Mouse (Mus musculus) liver (tissue): ENCODE data around the gene Fam126a.
"Not testable (repeated sequence)": the region's sequence is repeated elsewhere in the genome, so short reads cannot be mapped to it uniquely, and the experiment has no call there.

Source experiments
- DNase-seq: peaks from one replicate; pipeline ENCODE4 v3.0.0-alpha.2; 2020; ENCODE audit warnings: mixed read lengths

Fam126a gene

DNA sequence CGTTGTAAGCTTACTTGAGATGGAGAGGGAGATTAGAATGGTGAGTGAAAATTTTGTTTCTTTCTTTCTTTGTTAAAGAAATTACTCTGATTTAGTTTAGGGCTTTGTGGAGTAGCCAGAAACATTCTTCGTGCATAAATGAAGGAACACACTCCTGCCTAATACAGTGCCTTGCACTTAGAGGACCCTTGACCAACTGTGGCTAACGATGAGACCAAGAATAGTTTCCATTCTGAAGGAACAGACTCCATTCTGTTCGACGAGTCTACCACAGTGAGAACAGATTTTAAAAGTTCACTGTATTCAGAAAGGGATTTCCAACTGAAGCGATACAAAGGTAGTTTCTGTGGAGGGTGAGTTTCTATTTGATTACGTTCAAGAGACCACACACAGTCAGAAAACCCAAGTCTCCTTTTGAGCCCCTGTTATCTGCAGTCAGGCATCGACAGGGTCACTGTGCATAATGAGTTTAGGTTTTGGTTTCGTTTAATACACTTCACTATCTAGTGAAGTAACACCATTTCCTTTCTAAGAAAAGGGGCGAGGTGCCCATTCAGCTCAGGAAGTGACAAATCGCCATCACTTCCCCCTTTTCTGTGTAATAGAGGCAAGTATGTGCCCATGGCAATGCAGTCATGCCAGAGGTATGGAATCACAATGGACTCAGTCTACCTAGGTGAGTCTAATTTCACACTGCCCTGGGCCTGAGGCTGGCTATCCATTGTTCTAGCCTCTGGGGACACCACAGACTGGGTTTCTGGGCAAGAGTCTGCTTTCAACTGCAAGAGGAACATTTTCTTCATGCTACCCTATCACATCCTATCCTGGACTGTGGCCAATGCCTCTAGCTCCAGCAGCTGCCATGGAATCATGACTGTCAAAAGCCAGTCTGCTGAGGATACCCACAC lies 136.4 kb downstream of the Fam126a start:
- DNase-seq, result no peak

DNA sequence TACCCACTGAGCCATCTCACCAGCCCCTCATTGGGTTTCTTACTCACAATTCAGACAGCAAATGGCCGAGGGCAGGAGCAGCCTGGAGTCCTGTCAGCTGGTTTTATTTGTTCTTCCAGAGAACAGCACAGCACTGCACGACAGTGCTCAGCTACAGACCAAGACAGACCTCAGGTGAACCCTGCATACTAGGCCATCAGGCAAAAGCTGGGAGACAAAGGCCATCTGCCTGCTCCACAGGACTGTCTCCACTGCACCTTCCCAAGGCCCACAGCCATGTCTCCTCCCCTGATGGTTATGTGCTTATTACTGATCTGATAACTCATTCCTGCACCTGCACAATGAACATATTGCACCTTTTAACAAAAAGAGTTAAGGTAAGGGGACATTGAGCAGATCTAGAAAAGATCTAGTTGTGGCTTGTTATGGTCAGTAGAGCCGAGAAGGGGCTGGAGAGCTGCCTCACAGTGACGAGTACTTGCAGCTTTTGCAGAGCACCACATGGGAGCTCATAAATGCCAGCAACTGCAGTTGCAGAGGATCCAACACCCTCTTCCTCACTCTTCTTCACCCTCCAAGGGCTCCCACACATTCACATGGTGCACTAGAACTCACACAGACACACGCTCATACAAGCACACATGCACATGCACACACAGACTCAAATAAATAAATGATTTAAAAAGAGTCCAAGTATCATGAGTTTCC lies 137.2 kb downstream of the Fam126a start:
- DNase-seq, result no peak

DNA sequence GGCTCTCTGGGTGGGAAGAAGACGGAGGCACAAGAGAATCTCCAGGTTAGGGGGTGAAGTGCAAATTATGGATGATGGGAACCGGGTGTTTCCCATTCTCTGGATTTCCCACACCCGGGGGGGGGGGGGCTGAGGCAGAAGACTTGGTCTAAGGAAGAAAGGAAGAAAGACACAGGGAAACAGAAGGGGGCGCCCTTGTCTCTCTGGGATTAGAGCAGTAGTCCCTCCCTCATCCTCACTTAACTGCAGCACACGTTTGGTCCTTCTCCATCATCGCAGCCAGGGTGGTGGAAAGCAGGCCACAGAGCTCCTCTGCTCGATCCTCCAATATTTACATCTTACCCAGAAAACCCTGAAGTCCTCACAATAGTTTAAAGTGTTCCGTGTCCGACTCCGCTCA lies 139.8 kb downstream of the Fam126a start:
- DNase-seq, result peak; percentile 86

DNA sequence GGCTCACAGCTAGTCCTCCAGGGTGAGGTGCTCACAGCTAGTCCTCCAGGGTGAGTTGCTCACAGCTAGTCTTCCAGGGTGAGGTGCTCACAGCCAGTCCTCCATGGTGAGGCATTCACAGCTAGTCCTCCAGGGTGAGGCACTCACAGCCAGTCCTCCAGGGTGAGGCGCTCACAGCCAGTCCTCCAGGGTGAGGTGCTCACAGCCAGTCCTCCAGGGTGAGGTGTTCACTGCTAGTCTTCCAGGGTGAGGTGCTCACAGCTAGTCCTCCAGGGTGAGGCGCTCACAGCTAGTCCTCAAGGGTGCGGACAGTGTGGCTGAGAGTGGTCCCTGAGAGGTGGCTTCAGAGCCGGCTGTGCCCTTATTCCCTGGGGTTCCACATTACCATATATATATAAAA lies 141.0 kb downstream of the Fam126a start:
- DNase-seq, result peak; percentile 60

DNA sequence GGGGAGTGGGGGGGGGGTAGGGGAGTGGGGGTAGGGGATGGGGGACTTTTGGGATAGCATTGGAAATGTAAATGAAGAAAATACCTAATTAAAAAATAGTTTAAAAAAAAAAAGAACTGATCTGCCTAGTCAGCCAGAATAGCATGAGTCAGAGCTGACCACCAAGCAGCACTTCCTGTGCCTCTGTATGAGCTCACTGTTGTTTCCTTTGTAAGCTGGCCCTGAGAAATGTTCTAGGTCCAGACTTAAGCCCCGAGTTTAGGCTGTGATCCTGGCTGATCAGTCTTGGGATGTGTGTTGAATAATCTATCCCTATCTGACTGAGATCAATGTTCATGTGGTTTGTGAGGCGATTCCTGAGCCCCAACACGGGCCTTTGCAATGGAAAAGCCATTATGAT lies 143.4 kb downstream of the Fam126a start:
- no peak for DNase-seq

DNA sequence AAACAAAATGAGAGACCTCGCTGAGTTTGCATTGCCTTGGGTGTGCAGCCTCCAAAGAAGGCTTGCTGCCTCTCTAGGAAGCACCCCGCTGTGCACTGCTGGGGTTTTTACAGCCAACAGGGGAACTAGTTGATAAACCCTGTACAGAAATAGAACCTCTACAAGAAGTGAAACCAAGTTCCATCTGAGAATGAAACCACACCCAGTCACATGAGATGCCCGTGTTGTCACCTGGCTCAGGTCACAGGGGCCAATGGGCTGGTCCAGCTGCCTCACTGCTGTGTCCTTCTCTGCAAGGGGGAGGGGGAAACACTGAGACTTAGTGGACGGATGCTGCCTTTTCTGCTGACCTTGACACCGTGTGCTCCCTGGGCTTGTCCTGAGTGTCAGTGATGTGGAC lies 156.0 kb downstream of the Fam126a start:
- DNase-seq, result no peak

DNA sequence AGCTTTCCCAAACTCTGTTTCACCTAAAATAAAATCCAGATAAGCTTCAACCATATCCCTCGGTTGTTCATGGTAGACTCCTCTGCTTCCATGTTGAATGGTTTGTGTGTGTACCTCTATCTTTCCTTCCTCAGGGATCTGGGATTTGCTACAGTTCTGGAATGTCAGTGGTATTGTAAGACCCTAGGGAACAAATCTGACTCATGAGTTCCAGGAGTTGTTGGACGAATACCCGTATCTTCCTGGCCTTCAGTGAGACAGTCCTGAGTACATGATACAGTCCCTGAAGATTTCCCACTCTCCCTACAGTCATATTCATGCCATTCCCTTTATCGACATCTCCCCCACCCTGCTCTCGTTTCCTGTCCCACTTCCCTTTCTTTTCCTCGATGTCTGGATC lies 157.9 kb downstream of the Fam126a start:
- no peak for DNase-seq

DNA sequence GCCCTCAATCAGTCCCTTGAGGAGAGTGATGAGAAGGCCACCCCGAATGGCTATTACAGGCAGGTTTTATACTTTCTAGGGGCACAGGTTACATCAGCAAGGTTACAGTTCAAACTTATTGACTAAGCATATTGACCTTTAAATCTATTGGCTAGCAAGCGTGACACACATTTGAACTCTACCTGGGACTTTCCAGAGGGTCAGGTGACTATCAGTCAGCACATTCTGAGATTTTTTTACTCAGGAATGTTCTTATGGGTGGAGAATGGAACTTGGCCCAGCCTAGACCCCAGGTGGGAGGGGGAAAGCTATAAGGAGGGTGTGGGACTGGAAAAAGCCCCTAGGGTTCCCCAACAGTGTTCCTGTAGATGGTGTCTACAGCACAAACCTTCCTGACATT lies 159.2 kb downstream of the Fam126a start:
- DNase-seq, result not testable (repeated sequence)

DNA sequence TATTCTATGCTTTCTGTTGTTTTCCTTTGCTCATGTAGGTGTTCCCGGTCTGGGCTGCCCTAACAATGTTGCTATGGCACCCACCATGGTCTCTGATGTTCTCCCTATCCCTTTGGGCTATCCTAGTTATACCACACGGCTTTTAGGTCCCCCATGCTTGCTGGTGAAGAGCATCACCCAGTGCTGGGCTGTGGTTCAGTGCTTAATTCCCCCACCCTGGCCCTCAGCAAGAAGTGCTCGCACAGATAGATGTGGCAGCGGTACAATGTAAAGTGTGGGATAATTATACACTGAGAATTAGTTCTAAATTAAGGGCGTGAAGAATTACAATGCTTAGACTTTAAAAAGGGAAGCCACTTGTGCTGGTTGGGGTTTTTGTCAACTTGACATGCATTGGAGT lies 164.5 kb downstream of the Fam126a start:
- DNase-seq, result no peak
